Mouse (Mus musculus) neural tube, embryonic 14.5 days (tissue): ENCODE results near the gene Actr8. TPM values are rescaled to one million over a fixed set of nuclear protein-coding genes. Genes with fewer than 3 reads are reported as not detected.

Experiments
- ATAC-seq: fragments of 200-750 bp; cut with Nextera tagmentation; 2 replicates; pipeline ENCODE4 v1.8.0; 2017; ENCODE audit warnings: low read depth, mild to moderate bottlenecking, moderate TSS enrichment, moderate library complexity
- H3K27ac ChIP-seq: fragments of 300-500 bp; sonication (generic); 2 replicates; pipeline ENCODE4 v1.5.1; 2014; ENCODE audit warnings: low read depth, mild to moderate bottlenecking, control low read depth, low read length, moderate library complexity, mixed read lengths
- H3K27me3 ChIP-seq: fragments of 300-500 bp; sonication (generic); 2 replicates; pipeline ENCODE4 v1.6.1; 2014; ENCODE audit warnings: low read length; ENCODE audit not compliant: control insufficient read depth, insufficient read depth
- H3K36me3 ChIP-seq: fragments of 300-500 bp; sonication (generic); 2 replicates; pipeline ENCODE4 v1.6.1; 2014; ENCODE audit warnings: low read length, mixed read lengths; ENCODE audit not compliant: control insufficient read depth, insufficient read depth
- H3K4me1 ChIP-seq: fragments of 300-500 bp; sonication (generic); 2 replicates; pipeline ENCODE4 v1.6.1; 2014; ENCODE audit warnings: low read length; ENCODE audit not compliant: control insufficient read depth, insufficient read depth
- H3K4me2 ChIP-seq: fragments of 300-500 bp; sonication (generic); 2 replicates; pipeline ENCODE4 v1.6.1; 2014; ENCODE audit warnings: mild to moderate bottlenecking, low read depth, low read length, control low read depth
- H3K4me3 ChIP-seq: fragments of 300-500 bp; sonication (generic); 2 replicates; pipeline ENCODE4 v1.5.1; 2014; ENCODE audit warnings: low read depth, low read length, control low read depth, mixed read lengths
- H3K9ac ChIP-seq: fragments of 300-500 bp; sonication (generic); replicated peaks from 2 replicates; pipeline ENCODE4 v1.6.1; 2014; ENCODE audit warnings: low read depth, mild to moderate bottlenecking, control low read depth, low read length, mixed read lengths
- H3K9me3 ChIP-seq: fragments of 300-500 bp; sonication (generic); 2 replicates; pipeline ENCODE4 v1.6.1; 2016; ENCODE audit warnings: low read length; ENCODE audit not compliant: control insufficient read depth
- WGBS: fragments of 180-500 bp; shearing (Covaris S2); extraction: QIAGEN DNeasy Blood & Tissue Kit; methylation state at CpG from one replicate; pipeline ENCODE4 v1.1.7; 2014; 5-methylcytosine and 5-hydroxymethylcytosine counted together
- microRNA-seq: library from miRNA; unstranded; fragments of <30 nt; microRNA quantifications from one replicate; pipeline ENCODE4, GENCODE M21; 2016
- polyA plus RNA-seq: library from polyadenylated mRNA; unstranded; fragments of >200 nt; fragmentation: Nextera tagmentation; extraction: Ambion mirVana; gene quantifications from 2 replicates; pipeline ENCODE4 v1.2.1, GENCODE M21; 2014

Gene Actr8
- polyA plus RNA-seq, 1 experiment from 2014 or later, result 71.3 TPM

DNA sequence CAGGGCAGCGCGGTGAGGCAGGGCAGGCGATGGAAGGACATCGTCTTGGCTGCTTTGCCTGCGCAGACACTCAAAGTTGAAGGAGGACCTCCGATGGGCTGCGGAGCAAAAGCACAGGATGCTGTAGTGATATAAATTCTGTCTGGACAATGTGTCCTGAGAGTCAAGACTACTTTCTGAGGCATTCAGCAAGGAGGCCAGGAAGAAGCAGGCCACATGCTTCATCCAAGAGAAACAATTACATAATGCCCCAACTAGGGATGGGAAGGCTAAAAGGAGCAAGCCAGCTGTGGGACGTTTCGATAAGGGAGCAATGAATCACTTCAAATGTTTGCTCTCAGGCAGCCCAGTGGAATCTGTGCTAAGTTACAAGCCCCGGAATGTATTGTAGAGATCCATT is 67.1 kb downstream of the Actr8 start:
- no peak for ATAC-seq
- Histone ChIP-seq H3K9me3 (no peaks in the 10 kb centered on the region), H3K4me1 (no peaks in the 10 kb centered on the region), H3K27ac (no peak overlapping the region), H3K4me3 (no peak overlapping the region), H3K36me3 (no peaks in the 10 kb centered on the region), H3K9ac (no peak overlapping the region), H3K4me2 (no peak overlapping the region), H3K27me3 (no peaks in the 10 kb centered on the region)
- WGBS, result 86% methylated on average over 10 of the region's 10 CpGs

DNA sequence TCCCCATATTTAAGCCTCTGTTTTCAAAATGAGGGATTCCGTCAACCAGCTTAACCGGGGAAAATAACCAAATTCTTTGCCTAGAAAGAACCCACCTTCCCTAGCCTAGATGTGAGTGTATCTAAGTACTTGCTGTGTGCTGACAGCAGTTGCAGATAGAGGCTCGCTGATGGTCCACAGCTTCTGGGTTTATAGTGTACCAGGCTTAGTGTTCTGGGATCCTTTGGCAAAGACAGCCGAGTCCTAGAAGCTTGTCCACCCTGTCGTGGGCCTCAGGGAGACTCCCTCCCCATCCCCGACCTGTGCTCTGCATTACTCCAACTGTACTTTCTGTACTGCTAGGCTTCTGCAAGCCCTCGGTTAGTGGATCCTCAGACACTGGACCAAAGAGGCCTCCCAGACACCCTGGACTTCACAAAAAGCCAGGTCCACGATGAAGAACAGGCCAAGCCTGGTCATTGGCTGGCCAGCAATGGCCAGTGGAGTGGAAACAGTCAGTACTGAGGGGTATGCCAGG is 67.6 kb downstream of the Actr8 start:
- 87% methylated on average over 8 of the region's 8 CpGs for WGBS
- Histone ChIP-seq H3K4me1 (no peaks in the 10 kb centered on the region), H3K9me3 (no peaks in the 10 kb centered on the region), H3K27ac (no peak overlapping the region), H3K27me3 (no peaks in the 10 kb centered on the region), H3K4me2 (no peak overlapping the region), H3K9ac (no peak overlapping the region), H3K4me3 (no peak overlapping the region), H3K36me3 (no peaks in the 10 kb centered on the region)
- ATAC-seq, result no peak

DNA sequence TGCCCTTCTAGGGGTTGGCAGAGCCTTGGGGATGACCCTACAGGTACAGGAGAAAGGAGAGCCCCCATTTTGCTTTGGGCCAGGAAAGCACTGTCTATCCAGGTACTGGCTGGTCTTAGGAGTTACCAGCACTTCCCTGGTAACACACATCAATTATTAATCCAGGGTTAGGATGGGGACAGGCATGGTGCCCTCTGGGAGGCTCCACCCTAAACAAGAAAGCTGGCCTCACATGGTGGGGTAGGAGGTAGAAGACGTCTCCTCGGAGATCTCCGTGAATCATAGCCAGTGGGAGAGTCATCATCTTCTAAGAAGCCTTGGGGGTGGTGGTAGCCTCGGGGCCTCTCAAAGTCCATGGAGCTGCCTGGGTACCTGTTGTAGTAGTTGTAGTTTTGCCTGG is 68.8 kb downstream of the Actr8 start:
- 85% methylated on average over 4 of the region's 4 CpGs for WGBS
- Histone ChIP-seq H3K4me2 (no peak overlapping the region), H3K4me1 (no peaks in the 10 kb centered on the region), H3K9ac (no peak overlapping the region), H3K4me3 (no peak overlapping the region), H3K9me3 (no peaks in the 10 kb centered on the region), H3K36me3 (no peaks in the 10 kb centered on the region), H3K27ac (no peak overlapping the region), H3K27me3 (no peaks in the 10 kb centered on the region)
- ATAC-seq, result no peak

DNA sequence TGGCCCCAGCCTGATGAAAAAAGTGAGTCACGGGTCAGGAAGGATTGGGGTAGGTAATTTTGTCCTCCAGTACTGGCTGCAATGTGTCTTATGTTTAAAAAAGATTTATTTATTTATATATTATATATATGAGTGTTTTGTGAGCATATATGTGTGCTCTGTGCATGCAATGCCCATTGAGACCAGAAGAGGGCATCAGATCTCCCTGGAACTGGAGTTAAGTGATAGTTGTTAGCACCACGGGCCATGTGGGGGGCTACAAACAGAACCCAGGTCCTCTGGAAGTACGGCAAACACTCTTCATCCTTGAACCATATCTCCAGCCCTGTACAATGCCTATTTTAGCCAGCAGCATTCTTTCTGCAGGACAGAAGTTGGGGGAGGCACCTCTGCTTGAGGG is 69.9 kb downstream of the Actr8 start:
- H3K4me3 ChIP-seq, result no peak overlapping the region
- no peaks in the 10 kb centered on the region for H3K27me3 ChIP-seq
- H3K27ac ChIP-seq, result no peak overlapping the region
- no peak overlapping the region for H3K4me2 ChIP-seq
- no peak overlapping the region for H3K9ac ChIP-seq
- WGBS, result 92% methylated on average over 3 of the region's 3 CpGs
- no peak for ATAC-seq
- no peaks in the 10 kb centered on the region for H3K36me3 ChIP-seq
- no peaks in the 10 kb centered on the region for H3K4me1 ChIP-seq
- H3K9me3 ChIP-seq, result no peaks in the 10 kb centered on the region

DNA sequence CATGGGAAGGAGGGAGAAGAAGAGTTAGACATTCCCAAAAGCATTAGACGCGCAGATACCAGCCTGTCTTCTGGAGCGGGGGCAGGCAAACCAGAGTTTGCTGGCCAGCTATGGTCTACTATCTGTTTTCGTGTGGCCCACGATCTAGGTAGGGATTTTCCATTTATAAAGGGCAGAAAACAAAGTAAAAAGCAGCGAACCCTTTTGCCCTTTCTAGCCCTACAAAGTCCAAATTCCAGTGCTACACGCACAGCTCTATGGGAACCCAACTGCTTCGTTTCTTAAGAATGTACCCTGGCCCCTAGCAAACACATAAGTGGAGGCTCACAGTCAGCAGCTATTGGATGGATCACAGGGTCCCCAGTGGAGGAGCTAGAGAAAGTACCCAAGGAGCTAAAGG is 72.1 kb downstream of the Actr8 start:
- Histone ChIP-seq H3K27me3 (no peaks in the 10 kb centered on the region), H3K9me3 (no peaks in the 10 kb centered on the region), H3K4me2 (no peak overlapping the region), H3K36me3 (no peaks in the 10 kb centered on the region), H3K9ac (no peak overlapping the region), H3K27ac (no peak overlapping the region), H3K4me3 (no peak overlapping the region), H3K4me1 (no peaks in the 10 kb centered on the region)
- ATAC-seq, result no peak
- WGBS, result 94% methylated on average over 8 of the region's 8 CpGs

DNA sequence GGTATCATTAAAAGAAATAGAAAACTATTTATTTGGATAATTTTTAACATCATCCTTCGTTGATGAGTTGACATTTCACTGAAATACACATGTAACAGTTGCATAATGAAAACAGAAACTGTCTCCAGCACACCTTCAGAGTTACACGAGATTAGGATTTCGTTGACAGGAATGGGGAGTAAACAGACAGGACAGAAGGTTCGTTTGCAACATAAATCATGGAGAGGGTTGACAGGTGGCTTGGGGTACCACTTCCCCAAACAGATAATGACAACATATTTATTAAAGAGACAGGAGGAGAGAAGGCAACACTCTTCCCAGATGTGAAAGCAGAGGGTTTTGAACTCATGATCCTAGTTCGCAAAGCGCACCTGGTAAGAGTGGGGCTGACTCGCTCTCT is 76.8 kb downstream of the Actr8 start:
- Histone ChIP-seq H3K36me3 (no peaks in the 10 kb centered on the region), H3K4me3 (no peak overlapping the region), H3K9ac (no peak overlapping the region), H3K4me1 (peaks cover 5% of the 10 kb centered on the region; the same call in 1 of the 2 replicates), H3K27ac (no peak overlapping the region), H3K4me2 (no peak overlapping the region), H3K9me3 (no peaks in the 10 kb centered on the region), H3K27me3 (no peaks in the 10 kb centered on the region)
- no peak for ATAC-seq
- 82% methylated on average over 7 of the region's 7 CpGs for WGBS

Small RNA genes lying within 50 kb of the gene (microRNA-seq; reads per million reads assigned to microRNA genes)
- not detected for gene Mir6947

Other genes starting within 250 kb of the Actr8 start
- 315 and 337 TPM in 2 replicates for gene Selenok, start 10.0 kb upstream of the Actr8 start, polyA plus RNA-seq
- gene Il17rb, start 30.6 kb downstream of the Actr8 start, polyA plus RNA-seq, result 1.6 and 1.9 TPM in 2 replicates
- gene Chdh, start 30.7 kb downstream of the Actr8 start, polyA plus RNA-seq, result 0.85 and 0.96 TPM in 2 replicates